Mouse (Mus musculus) liver, embryonic 14.5 days (tissue): ENCODE data around the gene Olfr730. TPM values are rescaled to one million over a fixed set of nuclear protein-coding genes. Genes with fewer than 3 reads are reported as not detected.

Experiments
- ATAC-seq: fragments of 200-750 bp; cut with Nextera tagmentation; 2 replicates; pipeline ENCODE4 v1.8.0; 2017; ENCODE audit warnings: moderate number of reproducible peaks, mild to moderate bottlenecking, moderate library complexity; ENCODE audit not compliant: insufficient read depth
- DNase-seq, 3 experiments: peaks; one replicate each; pipeline ENCODE4 v3.0.0-alpha.2; 2012 to 2013; ENCODE audit warnings: low read depth in 3 of 3, low spot score in 3 of 3
- H3K27ac ChIP-seq: fragments of 300-500 bp; sonication (generic); 2 replicates; pipeline ENCODE4 v1.5.1; 2014; ENCODE audit warnings: moderate library complexity, mild to moderate bottlenecking, control low read depth, inconsistent platforms
- H3K27me3 ChIP-seq: fragments of 300-500 bp; sonication (generic); 2 replicates; pipeline ENCODE4 v1.6.1; 2014; ENCODE audit warnings: mild to moderate bottlenecking, low read length, moderate library complexity; ENCODE audit not compliant: control insufficient read depth, insufficient read depth
- H3K36me3 ChIP-seq: fragments of 300-500 bp; sonication (generic); replicated peaks from 2 replicates; pipeline ENCODE4 v1.6.1; 2014; ENCODE audit warnings: low read depth; ENCODE audit not compliant: control insufficient read depth, insufficient read depth
- H3K4me1 ChIP-seq, 2 experiments: fragments of 200-500 bp in 1 of 2; fragments of 300-500 bp in 1 of 2; sonication (generic) in 1 of 2; replicated peaks; 2 replicates each; pipeline ENCODE4 v1.6.1; 2012 to 2014; ENCODE audit warnings: antibody characterized with exemption in 1 of 2, inconsistent platforms in 1 of 2, low read length in 1 of 2; ENCODE audit not compliant: control insufficient read depth in 2 of 2, insufficient read depth in 2 of 2
- H3K4me2 ChIP-seq: fragments of 300-500 bp; sonication (generic); 2 replicates; pipeline ENCODE4 v1.6.1; 2014; ENCODE audit warnings: low read depth, mild to moderate bottlenecking, control low read depth, moderate library complexity
- H3K4me3 ChIP-seq, 2 experiments: fragments of 200-500 bp in 1 of 2; fragments of 300-500 bp in 1 of 2; sonication (generic) in 1 of 2; 2 replicates each; pipeline ENCODE4 v1.5.1; 2012 to 2014; ENCODE audit warnings: low read depth in 2 of 2, low read length in 2 of 2, mild to moderate bottlenecking in 2 of 2, control low read depth in 1 of 2, inconsistent platforms in 1 of 2, moderate library complexity in 1 of 2; ENCODE audit not compliant: insufficient read depth in 1 of 2
- H3K9ac ChIP-seq: fragments of 300-500 bp; sonication (generic); replicated peaks from 2 replicates; pipeline ENCODE4 v1.6.1; 2014; ENCODE audit warnings: mild to moderate bottlenecking, control low read depth, moderate library complexity
- H3K9me3 ChIP-seq: fragments of 300-500 bp; sonication (generic); 2 replicates; pipeline ENCODE4 v1.6.1; 2016; ENCODE audit warnings: low read length, mixed read lengths; ENCODE audit not compliant: control insufficient read depth
- CTCF ChIP-seq: IDR thresholded peaks from 2 replicates; pipeline ENCODE4 v1.5.1; 2016; ENCODE audit warnings: antibody characterized with exemption, low read depth, control low read depth
- EP300 ChIP-seq: IDR thresholded peaks from 2 replicates; pipeline ENCODE4 v1.6.1; 2016; ENCODE audit warnings: antibody characterized with exemption, low read depth
- WGBS: fragments of 180-500 bp; shearing (Covaris S2); extraction: QIAGEN DNeasy Blood & Tissue Kit; methylation state at CpG from one replicate; pipeline ENCODE4 v1.1.7; 2014; ENCODE audit not compliant: insufficient replicate concordance; 5-methylcytosine and 5-hydroxymethylcytosine counted together
- polyA plus RNA-seq, 2 experiments: library from polyadenylated mRNA; depleted of rRNA in 1 of 2; stranded (reverse) in 1 of 2; unstranded in 1 of 2; fragments of >200 nt; fragmentation: Nextera tagmentation in 1 of 2; extraction: Ambion mirVana in 1 of 2; gene quantifications; 2 replicates each; pipeline versions ENCODE4 v1.2.1 to v1.2.3; 2012 to 2014

Gene Olfr730
- polyA plus RNA-seq (2012; rRNA removed) (not detected in 2 replicates), polyA plus RNA-seq (2014; fragmentation: Nextera tagmentation; extraction: Ambion mirVana) (not detected in 2 replicates)

DNA sequence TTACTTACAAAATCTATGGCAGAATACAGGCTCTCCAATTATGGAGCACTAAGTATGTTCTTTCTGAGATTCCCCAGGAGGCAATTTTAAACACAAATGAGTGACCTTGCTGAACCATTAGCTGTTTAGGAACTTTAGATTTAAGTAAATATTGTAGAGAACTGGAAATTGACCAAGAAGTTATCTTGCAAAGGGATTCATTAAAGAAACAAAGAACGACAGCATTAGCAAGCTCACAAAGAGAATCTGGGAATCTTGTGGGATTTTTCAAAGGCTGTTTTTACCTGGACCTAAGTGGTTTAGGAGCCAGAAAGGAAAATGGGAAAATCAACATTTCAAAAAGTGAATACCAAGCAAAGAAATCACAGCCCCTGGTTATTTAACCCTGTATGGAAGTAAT lies at the start of gene Olfr730:
Gene Olfr730, minus strand, starts transcription at position 101 of the 400 bp plus-strand sequence.
- Histone ChIP-seq H3K9ac (no peak within 1 kb of the TSS), H3K9me3 (no peaks in the 10 kb centered on the region)
- ATAC-seq = no peak

DNA sequence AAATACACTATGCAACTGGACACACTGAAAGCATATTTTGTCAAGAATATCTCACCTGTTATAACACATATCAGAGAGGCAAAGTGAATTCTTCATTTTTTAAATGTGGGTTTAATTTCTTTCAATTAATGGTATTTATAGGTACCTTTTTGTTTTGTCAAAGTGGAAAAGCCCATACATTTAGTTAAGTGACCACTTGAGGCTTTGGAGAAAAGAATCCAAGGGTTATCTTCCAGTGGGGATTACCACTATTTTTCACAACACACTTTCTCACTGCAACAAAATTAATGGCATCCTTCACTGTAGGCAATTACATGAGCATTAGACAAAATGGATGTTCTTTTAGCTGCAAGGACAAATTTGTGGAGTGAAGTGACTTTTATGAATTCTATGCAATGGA lies 35.2 kb downstream of the Olfr730 start, which contains the start of gene Olfr729:
Gene Olfr729, minus strand, starts transcription at position 101 of the 400 bp plus-strand sequence.
- no peaks in the 10 kb centered on the region for H3K27me3 ChIP-seq
- H3K36me3 ChIP-seq = no peaks in the 10 kb centered on the region
- no peak for ATAC-seq
- no peak within 1 kb of the TSS for H3K9ac ChIP-seq
- DNase-seq = no peak
- H3K4me1 ChIP-seq = no peaks in the 10 kb centered on the region
- TF ChIP-seq EP300 = no peak
- no peak for TF ChIP-seq CTCF
- no peak within 1 kb of the TSS for H3K4me3 ChIP-seq
- no peak within 1 kb of the TSS for H3K27ac ChIP-seq
- H3K4me2 ChIP-seq = no peak within 1 kb of the TSS
- no peaks in the 10 kb centered on the region for H3K9me3 ChIP-seq

More for the DNA sequence above, at the start of gene Olfr730:
- Histone ChIP-seq H3K4me2 (no peak within 1 kb of the TSS), H3K36me3 (no peaks in the 10 kb centered on the region), H3K4me1 (no peaks in the 10 kb centered on the region), H3K4me3 (no peak within 1 kb of the TSS), H3K27ac (no peak within 1 kb of the TSS), H3K27me3 (no peaks in the 10 kb centered on the region)
- WGBS = 37% methylated on average over 1 of the region's 1 CpGs
- TF ChIP-seq CTCF = no peak
- no peak for TF ChIP-seq EP300
- no peak for DNase-seq

DNA sequence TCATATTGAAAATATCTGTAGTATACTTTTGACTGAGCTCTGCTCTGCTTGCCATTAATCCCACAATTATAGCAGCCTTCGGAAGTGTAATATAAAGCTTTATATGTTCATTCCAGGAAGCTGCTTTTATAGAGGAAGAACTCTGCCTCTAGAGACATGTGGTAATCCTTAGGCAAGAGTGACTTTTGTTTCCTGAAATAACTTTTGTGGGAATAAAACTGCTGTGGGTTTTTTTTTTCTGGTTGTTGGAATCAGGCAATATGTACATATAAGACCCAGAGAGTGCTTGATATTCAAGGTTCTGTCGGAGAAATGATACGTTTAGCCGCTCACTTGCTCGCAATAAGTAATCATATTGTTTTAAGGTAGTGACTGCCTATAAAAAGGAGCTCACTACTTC lies 45.4 kb downstream of the Olfr730 start, which contains the start of gene Olfr728:
Gene Olfr728, minus strand, starts transcription at position 101 of the 400 bp plus-strand sequence.
- Histone ChIP-seq H3K27ac (no peak within 1 kb of the TSS), H3K9ac (no peak within 1 kb of the TSS), H3K36me3 (no peaks in the 10 kb centered on the region), H3K27me3 (no peaks in the 10 kb centered on the region), H3K4me2 (no peak within 1 kb of the TSS), H3K4me1 (no peaks in the 10 kb centered on the region), H3K9me3 (no peaks in the 10 kb centered on the region), H3K4me3 (no peak within 1 kb of the TSS)
- no peak for ATAC-seq
- WGBS = 72% methylated on average over 5 of the region's 5 CpGs
- TF ChIP-seq CTCF (no peak), EP300 (no peak)
- no peak for DNase-seq

Other genes starting within 250 kb of the Olfr730 start
- gene Olfr724, start 224.9 kb downstream of the Olfr730 start, polyA plus RNA-seq (2012; rRNA removed) = not detected in 2 replicates
- gene Olfr724, start 224.9 kb downstream of the Olfr730 start, polyA plus RNA-seq (2014; fragmentation: Nextera tagmentation; extraction: Ambion mirVana) = not detected in 2 replicates
- not detected in 2 replicates for gene Olfr725, start 147.8 kb downstream of the Olfr730 start, polyA plus RNA-seq (2012; rRNA removed)
- not detected in 2 replicates for gene Olfr725, start 147.8 kb downstream of the Olfr730 start, polyA plus RNA-seq (2014; fragmentation: Nextera tagmentation; extraction: Ambion mirVana)
- not detected in 2 replicates for gene Olfr726, start 97.2 kb downstream of the Olfr730 start, polyA plus RNA-seq (2012; rRNA removed)
- gene Olfr726, start 97.2 kb downstream of the Olfr730 start, polyA plus RNA-seq (2014; fragmentation: Nextera tagmentation; extraction: Ambion mirVana) = not detected in 2 replicates
- not detected in 2 replicates for gene Olfr727, start 65.0 kb downstream of the Olfr730 start, polyA plus RNA-seq (2012; rRNA removed)
- gene Olfr727, start 65.0 kb downstream of the Olfr730 start, polyA plus RNA-seq (2014; fragmentation: Nextera tagmentation; extraction: Ambion mirVana) = not detected in 2 replicates
- gene Olfr728, start 45.5 kb downstream of the Olfr730 start, polyA plus RNA-seq (2012; rRNA removed) = not detected in 2 replicates
- gene Olfr728, start 45.5 kb downstream of the Olfr730 start, polyA plus RNA-seq (2014; fragmentation: Nextera tagmentation; extraction: Ambion mirVana) = not detected in 2 replicates
- gene Olfr729, start 35.3 kb downstream of the Olfr730 start, polyA plus RNA-seq (2012; rRNA removed) = not detected in 2 replicates
- not detected in 2 replicates for gene Olfr729, start 35.3 kb downstream of the Olfr730 start, polyA plus RNA-seq (2014; fragmentation: Nextera tagmentation; extraction: Ambion mirVana)
- gene Olfr731, start 53.7 kb upstream of the Olfr730 start, polyA plus RNA-seq (2012; rRNA removed) = not detected in 2 replicates
- gene Olfr731, start 53.7 kb upstream of the Olfr730 start, polyA plus RNA-seq (2014; fragmentation: Nextera tagmentation; extraction: Ambion mirVana) = not detected in 2 replicates
- gene Olfr732, start 96.0 kb upstream of the Olfr730 start, polyA plus RNA-seq (2012; rRNA removed) = not detected in 2 replicates
- gene Olfr732, start 96.0 kb upstream of the Olfr730 start, polyA plus RNA-seq (2014; fragmentation: Nextera tagmentation; extraction: Ambion mirVana) = not detected in 2 replicates
- gene Olfr733, start 113.3 kb upstream of the Olfr730 start, polyA plus RNA-seq (2012; rRNA removed) = not detected in 2 replicates
- gene Olfr733, start 113.3 kb upstream of the Olfr730 start, polyA plus RNA-seq (2014; fragmentation: Nextera tagmentation; extraction: Ambion mirVana) = not detected in 2 replicates
- gene Olfr734, start 138.6 kb upstream of the Olfr730 start, polyA plus RNA-seq (2012; rRNA removed) = not detected in 2 replicates
- gene Olfr734, start 138.6 kb upstream of the Olfr730 start, polyA plus RNA-seq (2014; fragmentation: Nextera tagmentation; extraction: Ambion mirVana) = not detected in 2 replicates
- gene Olfr735, start 160.7 kb upstream of the Olfr730 start, polyA plus RNA-seq (2012; rRNA removed) = not detected in 2 replicates
- not detected in 2 replicates for gene Olfr735, start 160.7 kb upstream of the Olfr730 start, polyA plus RNA-seq (2014; fragmentation: Nextera tagmentation; extraction: Ambion mirVana)
- gene Tlr11, start 169.7 kb upstream of the Olfr730 start, polyA plus RNA-seq (2012; rRNA removed) = 0.04 TPM in 2 replicates
- 0.05 TPM in 1 of 2 replicates, not detected in the other for gene Tlr11, start 169.7 kb upstream of the Olfr730 start, polyA plus RNA-seq (2014; fragmentation: Nextera tagmentation; extraction: Ambion mirVana)
- not detected in 2 replicates for gene Olfr736, start 193.0 kb upstream of the Olfr730 start, polyA plus RNA-seq (2012; rRNA removed)
- gene Olfr736, start 193.0 kb upstream of the Olfr730 start, polyA plus RNA-seq (2014; fragmentation: Nextera tagmentation; extraction: Ambion mirVana) = not detected in 2 replicates
- gene Olfr738, start 219.4 kb upstream of the Olfr730 start, polyA plus RNA-seq (2012; rRNA removed) = not detected in 2 replicates
- not detected in 2 replicates for gene Olfr738, start 219.4 kb upstream of the Olfr730 start, polyA plus RNA-seq (2014; fragmentation: Nextera tagmentation; extraction: Ambion mirVana)
- gene Olfr739, start 230.4 kb upstream of the Olfr730 start, polyA plus RNA-seq (2012; rRNA removed) = not detected in 2 replicates
- gene Olfr739, start 230.4 kb upstream of the Olfr730 start, polyA plus RNA-seq (2014; fragmentation: Nextera tagmentation; extraction: Ambion mirVana) = not detected in 2 replicates